Mouse (Mus musculus) activated CD4-positive, CD25-positive, alpha-beta regulatory T cell, adult 4 months (primary cell): ENCODE measurements around the gene Kcnj10. TPM values are rescaled to one million over a fixed set of nuclear protein-coding genes. Genes with fewer than 3 reads are reported as not detected.
A peak's percentile ranks its signal among the peaks of the same experiment; 100 is the strongest.

ENCODE experiments used
- ATAC-seq: one replicate; pipeline ENCODE4 v1.8.0; 2017
- polyA plus RNA-seq, 2 experiments: library from polyadenylated mRNA; unstranded; fragments of 100-300 nt; shearing (Covaris generic); gene quantifications; one replicate each; pipeline ENCODE4 v1.2.1; 2017

The Kcnj10 gene
- polyA plus RNA-seq, 2 experiments from 2014 or later: 0.15 TPM; not detected in 1

GRCm38 (mm10) chr1:172312768-172313561, 28.0 kb upstream of the Kcnj10 start:
- no peak for ATAC-seq

- no peak for ATAC-seq
Measured at GRCm38 (mm10) chr1:172313613-172314411, 27.2 kb upstream of the Kcnj10 start.

- no peak for ATAC-seq
Measured at GRCm38 (mm10) chr1:172314911-172315310, 26.1 kb upstream of the Kcnj10 start.

- no peak for ATAC-seq
Measured at GRCm38 (mm10) chr1:172317431-172317830, 23.6 kb upstream of the Kcnj10 start.

- no peak for ATAC-seq
Measured at GRCm38 (mm10) chr1:172317946-172318345, 23.1 kb upstream of the Kcnj10 start.

- ATAC-seq: no peak
Measured at GRCm38 (mm10) chr1:172318424-172319035, 22.5 kb upstream of the Kcnj10 start.

- ATAC-seq: no peak
Measured at GRCm38 (mm10) chr1:172319346-172319745, 21.7 kb upstream of the Kcnj10 start.

- no peak for ATAC-seq
Measured at GRCm38 (mm10) chr1:172319921-172320411, 21.0 kb upstream of the Kcnj10 start.

- ATAC-seq: no peak
Measured at GRCm38 (mm10) chr1:172322725-172323124, 18.3 kb upstream of the Kcnj10 start.

GRCm38 (mm10) chr1:172323298-172323697, 17.7 kb upstream of the Kcnj10 start:
- ATAC-seq: no peak

GRCm38 (mm10) chr1:172323801-172324359, 17.1 kb upstream of the Kcnj10 start:
- no peak for ATAC-seq

- peak; percentile 68 for ATAC-seq
Measured at GRCm38 (mm10) chr1:172324725-172325124, 16.3 kb upstream of the Kcnj10 start.

- peak; percentile 56 for ATAC-seq
Measured at GRCm38 (mm10) chr1:172325680-172326535, 15.1 kb upstream of the Kcnj10 start.

- ATAC-seq: no peak
Measured at GRCm38 (mm10) chr1:172326684-172327083, 14.3 kb upstream of the Kcnj10 start.

- ATAC-seq: no peak
Measured at GRCm38 (mm10) chr1:172327206-172328001, 13.6 kb upstream of the Kcnj10 start.

GRCm38 (mm10) chr1:172328041-172328440, 13.0 kb upstream of the Kcnj10 start:
- ATAC-seq: no peak

- no peak for ATAC-seq
Measured at GRCm38 (mm10) chr1:172328461-172328860, 12.5 kb upstream of the Kcnj10 start.

GRCm38 (mm10) chr1:172329131-172329530, 11.9 kb upstream of the Kcnj10 start, which contains the start of gene Kcnj9:
TSS of gene Kcnj9 (minus strand) at chr1:172329318.
- no peak for ATAC-seq

GRCm38 (mm10) chr1:172329616-172330015, 11.4 kb upstream of the Kcnj10 start:
- ATAC-seq: no peak

- ATAC-seq: no peak
Measured at GRCm38 (mm10) chr1:172331422-172331947, 9.5 kb upstream of the Kcnj10 start.

GRCm38 (mm10) chr1:172332925-172333324, 8.1 kb upstream of the Kcnj10 start:
- no peak for ATAC-seq
